Mouse (Mus musculus): ENCODE results near the gene Cplx2. TPM values are rescaled to one million over a fixed set of nuclear protein-coding genes. Genes with fewer than 3 reads are reported as not detected.
A peak's percentile ranks its signal among the peaks of the same experiment; 100 is the strongest.

Gene Cplx2
- polyA plus RNA-seq, 1 experiment, result 361 TPM

DNA sequence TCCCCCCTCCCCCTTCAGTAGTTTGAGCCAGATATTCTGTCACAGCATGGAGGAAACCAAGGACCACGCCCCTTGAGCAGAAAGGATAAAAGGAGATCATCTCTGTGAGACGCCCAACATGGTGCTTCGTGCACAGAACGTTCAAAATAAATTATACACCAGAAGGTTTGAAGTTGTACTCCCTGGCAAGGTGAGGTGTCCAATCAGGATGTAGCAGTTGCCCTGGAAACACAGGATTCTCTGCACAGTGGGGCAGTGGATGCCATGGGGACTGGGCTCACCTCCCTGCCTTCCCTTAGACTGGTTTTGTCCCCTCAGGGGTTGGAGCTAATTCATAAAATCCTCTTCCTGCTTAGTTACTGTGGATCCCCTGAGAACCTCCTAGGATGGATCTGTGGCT, 25.9 kb downstream of the Cplx2 start:
- H3K4me3 ChIP-seq (replicated peaks; ENCODE audit: insufficient read depth, low read depth, low read length), result no peak overlapping the region
- no peak overlapping the region for H3K27ac ChIP-seq (ENCODE audit: insufficient read depth, low read length)
- TF ChIP-seq CTCF (IDR thresholded peaks at IDR 0.05; ENCODE audit: borderline replicate concordance, insufficient read depth, low read depth, low read length) (no peak), POLR2A (IDR thresholded peaks at IDR 0.05; ENCODE audit: borderline replicate concordance, insufficient read depth, low read length) (no peak)
- no peaks in the 10 kb centered on the region for H3K4me1 ChIP-seq (ENCODE audit: control insufficient read depth, insufficient read depth, low read length)
- 33% methylated on average over 4 of the region's 4 CpGs for WGBS
- peak in 1 of 2 experiments; percentile 2 for DNase-seq
- H3K27me3 ChIP-seq (ENCODE audit: control insufficient read depth, insufficient read depth, low read length), result no peaks in the 10 kb centered on the region

DNA sequence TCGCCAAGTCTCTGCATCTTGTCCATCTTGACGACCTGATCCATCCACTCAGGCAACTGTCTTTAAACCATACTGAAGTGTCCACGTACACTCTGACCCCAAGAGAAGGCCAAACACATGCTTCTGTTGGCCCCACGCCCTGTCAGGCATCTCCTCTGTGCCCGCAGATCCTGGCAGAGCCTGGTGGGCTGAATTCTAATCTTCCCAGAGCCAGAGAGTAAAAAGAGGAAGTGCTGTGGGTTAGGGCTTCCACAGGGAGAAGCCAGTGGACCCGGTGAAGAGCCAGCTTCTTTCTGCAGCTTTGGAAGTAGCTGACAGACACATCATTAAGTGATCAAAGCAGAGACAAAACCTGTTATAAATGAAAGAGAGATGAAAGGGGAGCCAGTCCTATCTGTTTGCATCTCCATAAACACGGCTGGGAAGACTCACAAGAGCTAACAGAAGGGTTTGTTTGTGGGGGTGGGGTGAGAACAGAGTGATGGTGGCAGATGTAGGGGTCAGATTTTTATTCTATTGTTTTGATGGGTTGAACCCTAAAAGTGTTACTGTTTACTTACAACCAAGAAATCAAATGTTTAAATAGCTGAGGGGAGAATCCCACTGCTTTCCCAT, 29.5 kb downstream of the Cplx2 start:
- TF ChIP-seq CTCF (IDR thresholded peaks at IDR 0.05; ENCODE audit: borderline replicate concordance, insufficient read depth, low read depth, low read length), result no peak
- H3K4me3 ChIP-seq (replicated peaks; ENCODE audit: insufficient read depth, low read depth, low read length), result no peak overlapping the region
- H3K27me3 ChIP-seq (ENCODE audit: control insufficient read depth, insufficient read depth, low read length), result no peaks in the 10 kb centered on the region
- no peak overlapping the region for H3K27ac ChIP-seq (ENCODE audit: insufficient read depth, low read length)
- WGBS, result 72% methylated on average over 7 of the region's 7 CpGs
- peak in 1 of 2 experiments; percentile 5 for DNase-seq
- no peaks in the 10 kb centered on the region; the same call in 1 of the 2 replicates for H3K4me1 ChIP-seq (ENCODE audit: control insufficient read depth, insufficient read depth, low read length)

GRCm38 (mm10) chr13:54401180-54401569, 30.0 kb downstream of the Cplx2 start:
- Histone ChIP-seq H3K4me3 (replicated peaks; ENCODE audit: insufficient read depth, low read depth, low read length) (no peak overlapping the region), H3K4me1 (ENCODE audit: control insufficient read depth, insufficient read depth, low read length) (no peaks in the 10 kb centered on the region; the same call in 1 of the 2 replicates), H3K27ac (ENCODE audit: insufficient read depth, low read length) (no peak overlapping the region), H3K27me3 (ENCODE audit: control insufficient read depth, insufficient read depth, low read length) (no peaks in the 10 kb centered on the region)
- 97% methylated on average over 5 of the region's 5 CpGs for WGBS
- DNase-seq, result no peak
- TF ChIP-seq POLR2A (IDR thresholded peaks at IDR 0.05; ENCODE audit: borderline replicate concordance, insufficient read depth, low read length) (no peak), CTCF (IDR thresholded peaks at IDR 0.05; ENCODE audit: borderline replicate concordance, insufficient read depth, low read depth, low read length) (no peak)

- WGBS, result 78% methylated on average over 4 of the region's 4 CpGs
- no peak for DNase-seq
These were observed 31.2 kb downstream of the Cplx2 start for GRCm38 (mm10) chr13:54402346-54402745.

DNA sequence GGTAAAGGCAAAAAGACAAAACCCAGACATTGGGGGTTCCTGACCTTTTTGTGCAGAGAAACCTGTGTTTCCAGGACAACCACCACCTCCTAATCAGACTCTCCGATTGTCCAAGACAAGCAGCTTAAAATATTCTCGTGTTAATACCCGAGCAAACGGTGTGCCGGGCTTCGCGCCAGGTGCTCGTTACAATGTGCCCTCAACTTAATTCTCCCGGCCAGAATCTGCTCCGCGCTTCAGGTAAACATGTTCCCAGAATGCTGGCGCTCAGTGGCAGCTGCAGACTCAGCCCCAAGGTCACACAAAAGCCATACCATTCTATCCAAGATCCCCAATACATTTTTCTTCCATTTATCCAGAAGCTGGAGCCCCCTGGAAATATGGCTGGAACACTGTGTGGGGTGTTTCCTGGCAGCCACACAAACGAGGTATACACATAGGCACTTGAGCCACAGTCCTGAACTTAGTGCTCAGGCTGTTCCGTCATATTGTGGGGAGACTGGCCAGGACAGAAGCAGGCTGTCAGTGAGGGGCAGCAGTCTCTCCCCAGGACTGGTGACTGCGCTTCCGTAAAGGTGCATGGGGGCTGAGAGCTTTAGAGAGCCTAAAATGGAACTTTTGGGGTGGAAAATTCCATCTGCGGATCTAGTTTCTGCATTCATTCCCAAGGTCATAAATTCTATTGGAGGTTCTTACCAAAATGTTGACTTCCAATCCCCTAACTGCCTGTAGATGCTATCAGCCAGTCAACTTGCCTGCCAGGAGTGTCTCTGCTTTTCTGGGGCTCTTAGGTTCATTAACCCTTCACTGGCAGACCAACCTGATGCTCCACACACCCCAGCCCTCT, 32.3 kb downstream of the Cplx2 start:
- no peak for TF ChIP-seq CTCF (IDR thresholded peaks at IDR 0.05; ENCODE audit: borderline replicate concordance, insufficient read depth, low read depth, low read length)
- no peak for TF ChIP-seq POLR2A (IDR thresholded peaks at IDR 0.05; ENCODE audit: borderline replicate concordance, insufficient read depth, low read length)
- WGBS, result 29% methylated on average over 17 of the region's 17 CpGs
- peak; percentile 36 to 42 for DNase-seq
- no peak overlapping the region for H3K4me3 ChIP-seq (replicated peaks; ENCODE audit: insufficient read depth, low read depth, low read length)
- no peaks in the 10 kb centered on the region for H3K27me3 ChIP-seq (ENCODE audit: control insufficient read depth, insufficient read depth, low read length)
- H3K4me1 ChIP-seq (ENCODE audit: control insufficient read depth, insufficient read depth, low read length), result no peaks in the 10 kb centered on the region; the same call in 1 of the 2 replicates
- H3K27ac ChIP-seq (ENCODE audit: insufficient read depth, low read length), result no peak overlapping the region

More at GRCm38 (mm10) chr13:54402346-54402745, 31.2 kb downstream of the Cplx2 start:
- no peak for TF ChIP-seq POLR2A (IDR thresholded peaks at IDR 0.05; ENCODE audit: borderline replicate concordance, insufficient read depth, low read length)
- no peak for TF ChIP-seq CTCF (IDR thresholded peaks at IDR 0.05; ENCODE audit: borderline replicate concordance, insufficient read depth, low read depth, low read length)
- H3K4me3 ChIP-seq (replicated peaks; ENCODE audit: insufficient read depth, low read depth, low read length), result no peak overlapping the region
- no peak overlapping the region for H3K27ac ChIP-seq (ENCODE audit: insufficient read depth, low read length)
- H3K27me3 ChIP-seq (ENCODE audit: control insufficient read depth, insufficient read depth, low read length), result no peaks in the 10 kb centered on the region
- no peaks in the 10 kb centered on the region; the same call in 1 of the 2 replicates for H3K4me1 ChIP-seq (ENCODE audit: control insufficient read depth, insufficient read depth, low read length)

DNA sequence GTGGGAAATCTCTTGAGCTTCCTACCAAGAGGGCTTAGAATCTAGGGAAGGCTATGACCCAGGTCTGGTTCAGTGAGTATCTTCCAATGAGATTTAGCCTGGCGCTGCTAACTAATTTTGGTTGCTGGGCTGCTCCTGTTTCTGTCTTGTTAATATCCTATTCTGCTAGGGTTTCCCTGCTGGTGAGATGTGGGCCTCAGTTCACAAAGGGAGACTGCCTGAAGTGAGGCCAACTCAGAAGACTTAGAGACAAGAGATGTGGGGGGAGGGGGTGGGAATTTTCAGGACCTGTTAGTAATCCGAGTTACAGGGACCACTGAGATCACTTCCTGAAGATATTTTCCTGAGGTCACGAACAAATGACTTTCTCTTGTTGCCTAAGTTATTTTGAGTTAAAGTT, 33.1 kb downstream of the Cplx2 start:
- TF ChIP-seq CTCF (IDR thresholded peaks at IDR 0.05; ENCODE audit: borderline replicate concordance, insufficient read depth, low read depth, low read length) (no peak), POLR2A (IDR thresholded peaks at IDR 0.05; ENCODE audit: borderline replicate concordance, insufficient read depth, low read length) (no peak)
- WGBS, result 86% methylated on average over 3 of the region's 3 CpGs

DNA sequence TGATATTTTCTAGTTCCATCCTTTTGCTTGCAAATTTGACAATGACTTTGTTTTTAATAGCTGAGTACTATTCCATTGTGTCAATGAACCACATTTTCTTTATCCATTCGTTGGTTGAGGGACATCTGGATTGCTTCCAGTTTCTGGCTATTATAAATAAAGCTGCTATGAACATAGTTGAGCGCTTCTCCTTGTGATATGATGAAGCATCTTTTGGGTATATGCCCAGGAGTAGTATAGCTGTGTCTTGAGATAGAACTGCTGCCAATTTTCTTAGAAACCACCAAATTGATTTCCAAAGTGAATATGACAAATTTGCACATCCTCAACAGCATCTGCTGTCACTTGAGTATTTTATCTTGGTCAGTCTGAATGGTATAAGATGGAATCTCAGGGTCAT, 34.7 kb downstream of the Cplx2 start:
- WGBS, result 52% methylated on average over 2 of the region's 2 CpGs
- H3K4me1 ChIP-seq (ENCODE audit: control insufficient read depth, insufficient read depth, low read length), result no peaks in the 10 kb centered on the region; the same call in 1 of the 2 replicates
- H3K27me3 ChIP-seq (ENCODE audit: control insufficient read depth, insufficient read depth, low read length), result no peaks in the 10 kb centered on the region
- TF ChIP-seq POLR2A (IDR thresholded peaks at IDR 0.05; ENCODE audit: borderline replicate concordance, insufficient read depth, low read length), result no peak
- TF ChIP-seq CTCF (IDR thresholded peaks at IDR 0.05; ENCODE audit: borderline replicate concordance, insufficient read depth, low read depth, low read length), result no peak
- H3K27ac ChIP-seq (ENCODE audit: insufficient read depth, low read length), result no peak overlapping the region
- H3K4me3 ChIP-seq (replicated peaks; ENCODE audit: insufficient read depth, low read depth, low read length), result no peak overlapping the region
- DNase-seq, result no peak

More for the DNA sequence above, 33.1 kb downstream of the Cplx2 start:
- Histone ChIP-seq H3K27ac (ENCODE audit: insufficient read depth, low read length) (no peak overlapping the region), H3K4me3 (replicated peaks; ENCODE audit: insufficient read depth, low read depth, low read length) (no peak overlapping the region), H3K27me3 (ENCODE audit: control insufficient read depth, insufficient read depth, low read length) (no peaks in the 10 kb centered on the region), H3K4me1 (ENCODE audit: control insufficient read depth, insufficient read depth, low read length) (no peaks in the 10 kb centered on the region; the same call in 1 of the 2 replicates)
- DNase-seq, result no peak

GRCm38 (mm10) chr13:54411656-54412055, 40.5 kb downstream of the Cplx2 start:
- Histone ChIP-seq H3K4me1 (ENCODE audit: control insufficient read depth, insufficient read depth, low read length) (no peaks in the 10 kb centered on the region), H3K27ac (ENCODE audit: insufficient read depth, low read length) (no peak overlapping the region), H3K4me3 (replicated peaks; ENCODE audit: insufficient read depth, low read depth, low read length) (no peak overlapping the region), H3K27me3 (ENCODE audit: control insufficient read depth, insufficient read depth, low read length) (no peaks in the 10 kb centered on the region)
- DNase-seq, result no peak
- no peak for TF ChIP-seq POLR2A (IDR thresholded peaks at IDR 0.05; ENCODE audit: borderline replicate concordance, insufficient read depth, low read length)
- no peak for TF ChIP-seq CTCF (IDR thresholded peaks at IDR 0.05; ENCODE audit: borderline replicate concordance, insufficient read depth, low read depth, low read length)
- 91% methylated on average over 3 of the region's 3 CpGs for WGBS
